In genomic region chr6:142917471-142917901, GRCm38 (mm10) we compare ENCODE assay signal across 13 mouse cellular contexts. TPM values are rescaled to one million over a fixed set of nuclear protein-coding genes. Genes with fewer than 3 reads are reported as not detected.
DNase-seq lines count a peak whose midpoint lies in the region; ATAC-seq and TF ChIP-seq lines count a peak whose summit lies in the region.
"Had no signal": no experiment of that assay in that cellular context is flagged by ENCODE, and none has a peak within 500 bp of the region (broad histone marks: within the 10 kb centered on the region; RNA-seq: fewer than 3 reads in every experiment).

No protein-coding gene starts in this region.

- DNase-seq in urinary bladder, postnatal 14 days (ENCODE audit: low spot score): peak; percentile 8
- no peak for DNase-seq in urinary bladder, postnatal 25 days (ENCODE audit: low spot score)
- no peak for DNase-seq in hindbrain, embryonic 10.5 days (ENCODE audit: low spot score)
- DNase-seq in forebrain, postnatal 0 days: no peak
- DNase-seq in kidney, postnatal 14 days: no peak
- DNase-seq in right cerebral cortex, postnatal 14 days: no peak
- DNase-seq: cerebellum, adult 8-10 months; kidney, postnatal 36 days; right cerebral cortex, postnatal 4 days had no signal

- TF ChIP-seq CTCF in forebrain, postnatal 0 days (IDR thresholded peaks at IDR 0.05; ENCODE audit: low read depth): no peak

- peak; percentile 51; the same call in 1 of the 2 replicates for ATAC-seq in neural tube, embryonic 14.5 days (ENCODE audit: low read depth)
- ATAC-seq in forebrain, postnatal 0 days: no peak

- H3K4me3 ChIP-seq in hindbrain, embryonic 10.5 days: no peak overlapping the region
- H3K4me3 ChIP-seq in neural tube, embryonic 14.5 days (ENCODE audit: low read depth, low read length): no peak overlapping the region
- no peak overlapping the region for H3K4me3 ChIP-seq in forebrain, postnatal 0 days (ENCODE audit: low read depth, low read length)
- H3K4me3 ChIP-seq: embryonic facial prominence, embryonic 12.5 days; limb, embryonic 10.5 days; midbrain, embryonic 12.5 days had no signal

- no peak overlapping the region for H3K9ac ChIP-seq in neural tube, embryonic 14.5 days (replicated peaks; ENCODE audit: low read depth, low read length)
- no peak overlapping the region for H3K9ac ChIP-seq in forebrain, postnatal 0 days
- H3K9ac ChIP-seq: embryonic facial prominence, embryonic 12.5 days; midbrain, embryonic 12.5 days had no signal

- H3K4me1 ChIP-seq in hindbrain, embryonic 10.5 days (replicated peaks): peaks cover 18% of the 10 kb centered on the region
- no peaks in the 10 kb centered on the region for H3K4me1 ChIP-seq in neural tube, embryonic 14.5 days (ENCODE audit: control insufficient read depth, insufficient read depth, low read length)
- H3K4me1 ChIP-seq in forebrain, postnatal 0 days (ENCODE audit: insufficient read depth): no peaks in the 10 kb centered on the region; the same call in 1 of the 2 replicates
- H3K4me1 ChIP-seq: embryonic facial prominence, embryonic 12.5 days had no signal

- H3K27me3 ChIP-seq in hindbrain, embryonic 10.5 days (ENCODE audit: insufficient read depth, poor library complexity, severe bottlenecking): no peaks in the 10 kb centered on the region
- H3K27me3 ChIP-seq in neural tube, embryonic 14.5 days (ENCODE audit: control insufficient read depth, insufficient read depth, low read length): no peaks in the 10 kb centered on the region
- no peaks in the 10 kb centered on the region for H3K27me3 ChIP-seq in forebrain, postnatal 0 days (ENCODE audit: insufficient read depth, low read length)
- H3K27me3 ChIP-seq: embryonic facial prominence, embryonic 12.5 days; midbrain, embryonic 12.5 days had no signal

- H3K27ac ChIP-seq in hindbrain, embryonic 10.5 days: 0 out of 2 replicates have a peak overlapping the region, but pooled peaks have one; percentile 29
- H3K27ac ChIP-seq in neural tube, embryonic 14.5 days (ENCODE audit: low read depth, low read length): peak overlapping the region; percentile 49
- H3K27ac ChIP-seq in forebrain, postnatal 0 days (ENCODE audit: low read depth, low read length): no peak overlapping the region
- H3K27ac ChIP-seq: embryonic facial prominence, embryonic 12.5 days; limb, embryonic 10.5 days; midbrain, embryonic 12.5 days had no signal

- WGBS in hindbrain, embryonic 10.5 days: 90% methylated on average over 13 of the region's 13 CpGs
- WGBS in neural tube, embryonic 14.5 days: 44% methylated on average over 13 of the region's 13 CpGs
- 87% methylated on average over 13 of the region's 13 CpGs for WGBS in forebrain, postnatal 0 days

- no peaks in the 10 kb centered on the region for H3K36me3 ChIP-seq in hindbrain, embryonic 10.5 days
- no peaks in the 10 kb centered on the region for H3K36me3 ChIP-seq in neural tube, embryonic 14.5 days (ENCODE audit: control insufficient read depth, insufficient read depth, low read length)
- H3K36me3 ChIP-seq in forebrain, postnatal 0 days (ENCODE audit: insufficient read depth): no peaks in the 10 kb centered on the region
- H3K36me3 ChIP-seq: embryonic facial prominence, embryonic 12.5 days; limb, embryonic 10.5 days; midbrain, embryonic 12.5 days had no signal

- no peaks in the 10 kb centered on the region for H3K9me3 ChIP-seq in hindbrain, embryonic 10.5 days
- no peaks in the 10 kb centered on the region for H3K9me3 ChIP-seq in neural tube, embryonic 14.5 days (ENCODE audit: control insufficient read depth, low read length)
- H3K9me3 ChIP-seq in forebrain, postnatal 0 days (ENCODE audit: low read length): no peaks in the 10 kb centered on the region
- H3K9me3 ChIP-seq: embryonic facial prominence, embryonic 12.5 days; limb, embryonic 10.5 days; midbrain, embryonic 12.5 days had no signal

- H3K4me2 ChIP-seq in neural tube, embryonic 14.5 days (ENCODE audit: low read depth, low read length): no peak overlapping the region
- no peak overlapping the region for H3K4me2 ChIP-seq in forebrain, postnatal 0 days (ENCODE audit: low read depth)
- H3K4me2 ChIP-seq: embryonic facial prominence, embryonic 12.5 days; midbrain, embryonic 12.5 days had no signal

RNA-seq across cellular contexts. Expression of gene St8sia1, which starts 46.8 kb away (rescaled TPM):
- polyA plus RNA-seq in hindbrain, embryonic 10.5 days (2016; fragmentation: Nextera tagmentation; extraction: Ambion mirVana): 3.6 and 5.4 TPM in 2 replicates
- 8.2 and 9.5 TPM in 2 replicates for polyA plus RNA-seq in neural tube, embryonic 14.5 days (2014; fragmentation: Nextera tagmentation; extraction: Ambion mirVana)
- 10.8 and 15.5 TPM in 2 replicates for total RNA-seq in forebrain, postnatal 0 days (2014; rRNA removed)
- polyA plus RNA-seq in forebrain, postnatal 0 days (2015; fragmentation: Nextera tagmentation; extraction: Ambion mirVana): 2.3 and 3.5 TPM in 2 replicates
